ENCODE assay signal across 8 mouse cellular contexts in genomic region chr8:94875871-94876150, GRCm38 (mm10). TPM values are rescaled to one million over a fixed set of nuclear protein-coding genes. Genes with fewer than 3 reads are reported as not detected.
A peak's percentile ranks its signal among the peaks of the same experiment; 100 is the strongest.
DNase-seq lines count a peak whose midpoint lies in the region; ATAC-seq and TF ChIP-seq lines count a peak whose summit lies in the region.

No protein-coding gene starts in this region.

- DNase-seq in lung, postnatal 25 days (ENCODE audit: low spot score), result no peak
- no peak for DNase-seq in T-cell, adult 2 months (ENCODE audit: low spot score)
- no peak for DNase-seq in ovary, postnatal 14 days (ENCODE audit: low spot score)
- no peak for DNase-seq in urinary bladder, postnatal 14 days (ENCODE audit: low spot score)

- H3K36me3 ChIP-seq in lung, embryonic 15.5 days, result no peaks in the 10 kb centered on the region
- H3K36me3 ChIP-seq in intestine, postnatal 0 days (ENCODE audit: control insufficient read depth, insufficient read depth), result no peaks in the 10 kb centered on the region
- H3K36me3 ChIP-seq in neural tube, embryonic 14.5 days (ENCODE audit: control insufficient read depth, insufficient read depth, low read length), result no peaks in the 10 kb centered on the region

- H3K27ac ChIP-seq in lung, embryonic 15.5 days, result peak overlapping the region; percentile 80
- H3K27ac ChIP-seq in embryonic fibroblast, embryonic 13.5 days (ENCODE audit: insufficient read depth, low read length), result no peak overlapping the region
- H3K27ac ChIP-seq in intestine, postnatal 0 days (ENCODE audit: low read depth, low read length), result peak overlapping the region; percentile 95
- no peak overlapping the region for H3K27ac ChIP-seq in neural tube, embryonic 14.5 days (ENCODE audit: low read depth, low read length)

- H3K27me3 ChIP-seq in lung, embryonic 15.5 days, result no peaks in the 10 kb centered on the region
- no peaks in the 10 kb centered on the region for H3K27me3 ChIP-seq in intestine, postnatal 0 days (replicated peaks; ENCODE audit: control insufficient read depth, insufficient read depth, low read length)
- H3K27me3 ChIP-seq in neural tube, embryonic 14.5 days (ENCODE audit: control insufficient read depth, insufficient read depth, low read length), result peaks cover 10% of the 10 kb centered on the region

- H3K9ac ChIP-seq in lung, embryonic 15.5 days, result peak overlapping the region; percentile 75
- peak overlapping the region; percentile 76 for H3K9ac ChIP-seq in intestine, postnatal 0 days (ENCODE audit: low read depth, low read length)
- H3K9ac ChIP-seq in neural tube, embryonic 14.5 days (replicated peaks; ENCODE audit: low read depth, low read length), result peak overlapping the region; percentile 52

- ATAC-seq in lung, embryonic 15.5 days (ENCODE audit: borderline replicate concordance, extremely low read depth, low FRiP score, low TSS enrichment), result 0 out of 2 replicates have a peak, but pooled peaks have one; percentile 4
- no peak for ATAC-seq in intestine, postnatal 0 days
- ATAC-seq in neural tube, embryonic 14.5 days (ENCODE audit: low read depth), result no peak

- 0% methylated on average over 17 of the region's 20 CpGs for WGBS in lung, embryonic 15.5 days
- 0% methylated on average over 17 of the region's 20 CpGs for WGBS in intestine, postnatal 0 days
- 3% methylated on average over 9 of the region's 20 CpGs for WGBS in neural tube, embryonic 14.5 days

- no peak for TF ChIP-seq POLR2A in embryonic fibroblast, embryonic 13.5 days (IDR thresholded peaks at IDR 0.05; ENCODE audit: low read depth, low read length)

- peak overlapping the region; percentile 91 for H3K4me2 ChIP-seq in lung, embryonic 15.5 days
- H3K4me2 ChIP-seq in intestine, postnatal 0 days (replicated peaks; ENCODE audit: low read depth), result peak overlapping the region; percentile 91
- peak overlapping the region; percentile 77 for H3K4me2 ChIP-seq in neural tube, embryonic 14.5 days (ENCODE audit: low read depth, low read length)

- H3K4me1 ChIP-seq in lung, embryonic 15.5 days, result peaks cover 43% of the 10 kb centered on the region
- peaks cover 5% of the 10 kb centered on the region; the same call in 1 of the 2 replicates for H3K4me1 ChIP-seq in embryonic fibroblast, embryonic 13.5 days (ENCODE audit: control insufficient read depth, insufficient read depth, low read length)
- peaks cover 6% of the 10 kb centered on the region; the same call in 1 of the 2 replicates for H3K4me1 ChIP-seq in intestine, postnatal 0 days (replicated peaks; ENCODE audit: control insufficient read depth, insufficient read depth, low read length)
- H3K4me1 ChIP-seq in neural tube, embryonic 14.5 days (ENCODE audit: control insufficient read depth, insufficient read depth, low read length), result peaks cover 10% of the 10 kb centered on the region

- peak overlapping the region; percentile 68 for H3K4me3 ChIP-seq in lung, embryonic 15.5 days
- peak overlapping the region; percentile 72 for H3K4me3 ChIP-seq in embryonic fibroblast, embryonic 13.5 days (ENCODE audit: insufficient read depth, low read length)
- H3K4me3 ChIP-seq in intestine, postnatal 0 days (ENCODE audit: low read depth, low read length), result peak overlapping the region; percentile 78
- H3K4me3 ChIP-seq in neural tube, embryonic 14.5 days (ENCODE audit: low read depth, low read length), result peak overlapping the region; percentile 51

- no peaks in the 10 kb centered on the region for H3K9me3 ChIP-seq in lung, embryonic 15.5 days
- H3K9me3 ChIP-seq in intestine, postnatal 0 days (ENCODE audit: control insufficient read depth), result no peaks in the 10 kb centered on the region
- no peaks in the 10 kb centered on the region for H3K9me3 ChIP-seq in neural tube, embryonic 14.5 days (ENCODE audit: control insufficient read depth, low read length)

- no peak for TF ChIP-seq CTCF in embryonic fibroblast, embryonic 13.5 days (IDR thresholded peaks at IDR 0.05; ENCODE audit: borderline replicate concordance, insufficient read depth, low read length)
- TF ChIP-seq CTCF in intestine, postnatal 0 days (IDR thresholded peaks at IDR 0.05; ENCODE audit: low read depth), result no peak

RNA-seq across cellular contexts. Expression of gene Dok4, which starts 0.3 kb away (rescaled TPM):
- 40.4 and 45.7 TPM in 2 replicates for polyA plus RNA-seq in lung, embryonic 15.5 days (2015; fragmentation: Nextera tagmentation; extraction: Ambion mirVana)
- polyA plus RNA-seq in embryonic fibroblast, embryonic 13.5 days (2011; ENCODE audit: insufficient read length, low read depth, missing spikeins), result 8.7 and 9.3 TPM in 2 replicates
- polyA plus RNA-seq in intestine, postnatal 0 days (2015; fragmentation: Nextera tagmentation; extraction: Ambion mirVana), result 51.0 and 52.1 TPM in 2 replicates
- 66.6 and 103 TPM in 2 replicates for polyA plus RNA-seq in neural tube, embryonic 14.5 days (2014; fragmentation: Nextera tagmentation; extraction: Ambion mirVana)

RNA-seq across cellular contexts. Expression of gene Polr2c, which starts 18.6 kb away (rescaled TPM):
- 161 and 164 TPM in 2 replicates for polyA plus RNA-seq in lung, embryonic 15.5 days (2015; fragmentation: Nextera tagmentation; extraction: Ambion mirVana)
- polyA plus RNA-seq in embryonic fibroblast, embryonic 13.5 days (2011; ENCODE audit: insufficient read length, low read depth, missing spikeins), result 84.6 and 92.0 TPM in 2 replicates
- polyA plus RNA-seq in intestine, postnatal 0 days (2015; fragmentation: Nextera tagmentation; extraction: Ambion mirVana), result 70.4 and 75.1 TPM in 2 replicates
- 118 TPM in 2 replicates for polyA plus RNA-seq in neural tube, embryonic 14.5 days (2014; fragmentation: Nextera tagmentation; extraction: Ambion mirVana)

RNA-seq across cellular contexts. Expression of gene Ciapin1, which starts 37.7 kb away (rescaled TPM):
- 104 and 105 TPM in 2 replicates for polyA plus RNA-seq in lung, embryonic 15.5 days (2015; fragmentation: Nextera tagmentation; extraction: Ambion mirVana)
- 27.6 and 35.3 TPM in 2 replicates for polyA plus RNA-seq in embryonic fibroblast, embryonic 13.5 days (2011; ENCODE audit: insufficient read length, low read depth, missing spikeins)
- 88.1 and 95.1 TPM in 2 replicates for polyA plus RNA-seq in intestine, postnatal 0 days (2015; fragmentation: Nextera tagmentation; extraction: Ambion mirVana)
- polyA plus RNA-seq in neural tube, embryonic 14.5 days (2014; fragmentation: Nextera tagmentation; extraction: Ambion mirVana), result 149 and 174 TPM in 2 replicates

RNA-seq across cellular contexts. Expression of gene Coq9, which starts 37.7 kb away (rescaled TPM):
- 63.0 and 68.0 TPM in 2 replicates for polyA plus RNA-seq in lung, embryonic 15.5 days (2015; fragmentation: Nextera tagmentation; extraction: Ambion mirVana)
- 46.5 and 48.9 TPM in 2 replicates for polyA plus RNA-seq in embryonic fibroblast, embryonic 13.5 days (2011; ENCODE audit: insufficient read length, low read depth, missing spikeins)
- 79.4 and 80.7 TPM in 2 replicates for polyA plus RNA-seq in intestine, postnatal 0 days (2015; fragmentation: Nextera tagmentation; extraction: Ambion mirVana)
- polyA plus RNA-seq in neural tube, embryonic 14.5 days (2014; fragmentation: Nextera tagmentation; extraction: Ambion mirVana), result 62.3 and 67.1 TPM in 2 replicates

RNA-seq across cellular contexts. Expression of gene Ccdc102a, which starts 42.1 kb away (rescaled TPM):
- polyA plus RNA-seq in lung, embryonic 15.5 days (2015; fragmentation: Nextera tagmentation; extraction: Ambion mirVana), result 28.7 and 29.3 TPM in 2 replicates
- polyA plus RNA-seq in embryonic fibroblast, embryonic 13.5 days (2011; ENCODE audit: insufficient read length, low read depth, missing spikeins), result 39.2 and 43.7 TPM in 2 replicates
- polyA plus RNA-seq in intestine, postnatal 0 days (2015; fragmentation: Nextera tagmentation; extraction: Ambion mirVana), result 7.2 and 7.7 TPM in 2 replicates
- polyA plus RNA-seq in neural tube, embryonic 14.5 days (2014; fragmentation: Nextera tagmentation; extraction: Ambion mirVana), result 2.9 and 7.9 TPM in 2 replicates

Comparison
In these comparisons a context has a peak if more than half of its experiments do, and no peak if none do; other contexts are left out.
1. H3K27ac ChIP-seq: peak in lung, embryonic 15.5 days (single experiment) and intestine, postnatal 0 days (single experiment); none in embryonic fibroblast, embryonic 13.5 days (single experiment) and neural tube, embryonic 14.5 days (single experiment).
2. Peak in every context shown above with its lines, with median percentiles within 50 percentile points of each other: H3K4me2 ChIP-seq, H3K4me3 ChIP-seq and H3K9ac ChIP-seq.